Mouse (Mus musculus) left cerebral cortex, postnatal 4 days (tissue): ENCODE results near the gene Pdzrn3. TPM values are rescaled to one million over a fixed set of nuclear protein-coding genes. Genes with fewer than 3 reads are reported as not detected.

Experiments used
- DNase-seq: peaks from one replicate; pipeline ENCODE4 v3.0.0-alpha.2; 2022
- intact Hi-C: fragments of 180-260 bp; cut with DNase I; formaldehyde crosslinking; loops from one replicate; pipeline ENCODE4 v1.15.1; 2025
- total RNA-seq, 2 experiments: library from RNA; stranded (reverse); gene quantifications; 2 replicates each; pipeline ENCODE4 v1.2.3; 2021

Pdzrn3 gene
- total RNA-seq, 2 experiments from 2014 or later, result 42.6 to 47.1 TPM

DNA sequence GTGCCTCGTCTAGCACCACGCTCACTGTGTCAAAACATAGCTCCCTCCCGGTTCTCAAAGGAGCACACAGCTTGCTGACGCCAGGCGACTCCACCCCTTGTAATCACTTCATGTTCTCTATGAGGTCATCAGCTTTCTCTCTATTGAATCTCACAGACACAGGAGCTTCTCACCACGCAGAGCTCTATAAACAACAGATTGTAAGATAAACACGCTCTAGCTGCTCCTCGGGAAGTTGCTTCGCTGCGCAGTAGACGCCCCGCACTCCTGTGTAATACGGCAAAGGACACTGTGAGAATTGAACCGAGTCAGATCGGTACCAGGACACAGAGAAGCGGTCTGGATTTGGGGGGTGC, 162.3 kb downstream of the Pdzrn3 start:
- intact Hi-C loops, result no loop called here
- DNase-seq, result no peak

DNA sequence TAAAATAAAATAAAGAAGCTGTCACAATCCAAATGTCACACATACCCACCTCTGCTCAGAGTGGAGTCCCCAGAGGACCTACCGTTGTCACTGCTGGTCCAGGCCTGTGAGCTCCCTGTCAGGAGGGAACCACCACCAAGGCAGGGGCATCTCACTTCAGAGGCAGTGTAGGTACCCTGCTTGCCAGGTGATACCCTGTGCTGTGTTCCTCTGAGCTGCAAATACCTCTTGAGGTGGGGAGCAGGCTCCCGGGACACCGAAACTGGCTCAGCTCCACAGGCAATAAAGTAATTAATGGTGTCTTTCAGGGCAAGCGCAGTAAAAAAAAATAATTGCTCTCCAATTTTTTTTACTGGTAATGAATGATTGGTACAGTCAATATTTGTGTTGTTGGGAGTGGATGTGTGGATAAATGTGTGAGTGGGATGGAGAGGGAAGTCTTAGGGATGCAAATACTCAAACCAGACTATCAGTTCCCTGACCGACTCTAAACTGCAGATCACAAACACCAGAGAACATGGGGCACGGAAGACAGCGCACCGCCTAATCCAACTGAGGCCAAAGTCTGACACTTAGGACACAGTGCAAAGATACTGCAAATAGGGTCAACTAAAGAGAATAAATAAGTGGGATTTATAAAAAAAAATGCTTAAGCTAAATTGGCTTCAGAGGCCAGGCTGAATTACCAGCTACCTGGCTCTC, 162.8 kb downstream of the Pdzrn3 start:
- intact Hi-C loops, result no loop called here
- DNase-seq, result no peak

DNA sequence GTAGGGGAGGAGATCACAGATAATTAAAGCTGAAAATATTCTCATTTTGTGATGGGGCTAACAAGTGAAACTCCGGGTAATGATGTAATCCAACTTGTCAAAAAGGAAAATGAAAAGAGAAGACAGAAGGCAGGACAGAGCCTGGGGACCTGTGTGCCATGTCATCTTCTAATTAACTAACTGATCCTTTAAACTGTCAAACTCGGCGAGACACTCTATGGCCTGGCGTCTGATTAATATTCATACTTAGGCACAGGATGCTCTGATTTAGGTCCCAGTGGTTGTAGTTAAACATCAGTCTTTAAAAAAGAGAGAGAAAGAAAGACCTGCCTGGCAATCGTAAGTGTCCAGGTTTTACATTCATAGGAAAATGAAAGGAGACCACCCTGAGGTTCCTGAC, 164.6 kb downstream of the Pdzrn3 start:
- intact Hi-C loops, result no loop called here

DNA sequence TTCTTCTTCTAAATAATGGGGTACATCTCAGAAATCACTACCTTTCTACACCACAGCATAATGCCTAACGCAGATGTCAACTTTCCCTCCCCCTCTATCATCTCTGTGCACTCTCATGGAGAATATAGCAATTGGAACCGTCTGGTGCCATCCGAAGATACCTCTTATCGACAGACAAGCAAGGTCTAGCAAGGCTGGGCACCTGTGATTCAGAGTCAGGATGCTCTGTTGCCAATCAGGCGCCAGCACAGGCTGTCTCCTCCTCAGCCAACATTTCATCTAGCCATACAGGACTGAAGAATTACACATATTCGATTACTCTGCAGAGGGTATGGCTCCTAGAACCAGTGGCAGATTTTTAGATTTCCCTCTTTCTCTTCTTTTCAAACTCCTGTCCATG, 165.6 kb downstream of the Pdzrn3 start:
- intact Hi-C loops, result no loop called here
- no peak for DNase-seq

More for the DNA sequence above, 164.6 kb downstream of the Pdzrn3 start:
- no peak for DNase-seq

DNA sequence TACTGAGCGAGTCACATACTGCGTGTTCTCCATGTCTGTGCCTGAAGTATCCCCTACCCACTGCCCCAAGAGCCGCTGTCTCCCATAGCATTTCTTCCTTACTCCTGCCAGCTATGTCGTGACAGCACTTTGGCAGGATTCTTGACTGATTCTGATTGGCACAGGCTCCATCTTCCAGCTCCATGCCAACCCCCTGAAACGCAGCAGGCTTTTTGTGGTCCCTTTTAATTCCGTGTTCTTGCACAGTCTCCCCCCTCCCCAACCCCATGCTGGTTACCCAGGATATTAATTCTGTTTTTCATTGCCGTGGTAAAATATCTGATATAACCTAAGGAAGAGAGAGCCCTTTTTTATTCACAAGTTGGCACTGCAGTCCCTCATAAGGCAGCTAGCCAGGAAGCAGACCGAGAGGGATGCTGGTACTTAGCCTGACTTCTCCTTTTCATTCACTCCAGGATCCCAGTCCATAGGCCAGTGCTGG, 166.3 kb downstream of the Pdzrn3 start:
- peak; percentile 77 for DNase-seq
- intact Hi-C loops, result no loop called here

DNA sequence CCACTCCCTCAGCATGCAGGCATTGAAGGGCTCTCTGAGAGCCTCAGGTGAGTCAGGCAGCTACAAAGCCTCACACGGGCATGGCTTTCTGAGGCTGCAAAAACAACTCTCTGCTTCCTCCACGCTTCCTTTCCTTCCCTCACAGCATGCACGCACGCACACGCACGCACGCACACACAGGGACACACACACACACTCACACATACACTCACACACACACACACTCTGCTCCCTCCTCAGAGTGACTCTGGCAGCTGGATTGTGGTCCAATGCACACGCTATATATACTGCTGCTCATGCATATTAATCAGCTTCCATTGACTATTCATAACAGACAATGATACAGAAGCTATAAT, 178.8 kb downstream of the Pdzrn3 start:
- intact Hi-C loops, result loop anchor here (2.0 kb wide), 1 partner anchor 62 kb away; no protein-coding TSS in a partner anchor
- peak; percentile 35 for DNase-seq

DNA sequence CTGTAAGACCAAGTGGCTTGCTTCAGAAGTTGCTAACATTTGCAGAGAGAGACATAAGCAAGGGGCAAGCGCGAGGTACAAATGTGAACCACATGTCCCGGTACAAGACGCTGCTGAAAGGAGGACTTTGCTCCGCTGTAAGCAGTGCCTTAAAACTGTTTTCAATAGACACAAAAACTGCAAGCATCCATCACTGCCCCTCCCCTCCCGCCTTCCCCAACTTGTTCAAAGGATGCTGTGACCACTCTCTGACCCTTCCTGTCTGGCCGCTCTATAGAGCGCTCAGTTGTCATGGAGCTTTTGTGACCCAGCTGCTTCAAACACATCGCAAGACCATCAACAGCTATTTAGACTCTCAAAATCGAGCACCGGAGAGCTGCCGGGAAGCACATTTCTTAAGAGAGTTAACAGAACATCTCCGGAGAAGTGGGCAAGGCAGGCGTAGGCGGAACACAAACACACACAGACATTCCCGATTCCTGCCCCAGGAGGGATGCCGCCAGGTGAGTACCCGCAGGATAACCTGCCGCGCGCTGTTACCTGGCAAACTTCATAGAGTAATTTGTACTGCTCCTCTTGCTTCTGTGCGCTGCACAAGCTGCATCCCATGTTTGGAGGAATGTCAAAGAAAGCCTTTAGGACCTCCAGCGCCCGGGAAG, 179.3 kb downstream of the Pdzrn3 start:
- peak; percentile 29 for DNase-seq
- intact Hi-C loops, result loop anchor here (2.0 kb wide), 1 partner anchor 62 kb away; no protein-coding TSS in a partner anchor

DNA sequence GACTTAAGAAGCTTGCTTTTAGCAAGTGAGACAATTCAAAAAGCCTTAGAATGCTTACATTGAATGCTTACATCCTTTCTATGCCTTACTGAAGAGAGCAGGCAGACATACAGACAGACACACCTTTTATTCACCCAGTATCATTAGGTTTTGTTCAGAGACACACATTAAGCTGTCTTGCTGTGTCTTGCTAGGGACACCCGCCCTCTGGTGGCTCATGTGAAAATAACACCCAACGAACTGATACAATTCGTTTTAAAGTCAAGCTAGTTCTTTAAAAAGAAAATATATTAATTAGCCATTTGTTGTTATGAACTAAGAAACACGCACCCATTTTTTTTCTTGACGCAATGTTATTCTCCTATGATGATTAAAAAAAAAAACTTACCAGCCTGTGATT, 180.1 kb downstream of the Pdzrn3 start:
- intact Hi-C loops, result loop anchor here (2.0 kb wide), 2 partner anchors 63 to 315 kb away; no protein-coding TSS in a partner anchor
- peak; percentile 86 for DNase-seq

DNA sequence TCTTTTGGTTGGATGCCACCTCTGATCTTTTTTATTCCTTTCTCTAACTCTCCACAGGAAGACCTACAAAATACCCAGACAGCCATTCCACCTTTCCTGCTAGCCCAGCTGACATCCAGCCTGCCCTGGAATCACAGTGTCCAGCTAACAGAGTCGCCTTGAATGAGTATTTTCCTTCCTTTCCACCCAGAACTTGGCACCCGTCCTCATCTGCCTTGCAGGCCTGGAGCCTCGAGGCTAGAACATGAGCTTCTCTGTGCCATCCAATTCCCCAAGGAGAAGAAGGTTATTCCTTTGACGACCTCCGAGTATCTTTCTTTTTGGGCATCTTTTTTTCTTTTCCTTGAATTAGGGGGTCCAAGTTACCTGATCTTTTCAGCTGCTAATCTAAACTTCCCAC, 181.8 kb downstream of the Pdzrn3 start:
- DNase-seq, result peak; percentile 35
- intact Hi-C loops, result loop anchor here (2.0 kb wide), 1 partner anchor 313 kb away; no protein-coding TSS in a partner anchor

DNA sequence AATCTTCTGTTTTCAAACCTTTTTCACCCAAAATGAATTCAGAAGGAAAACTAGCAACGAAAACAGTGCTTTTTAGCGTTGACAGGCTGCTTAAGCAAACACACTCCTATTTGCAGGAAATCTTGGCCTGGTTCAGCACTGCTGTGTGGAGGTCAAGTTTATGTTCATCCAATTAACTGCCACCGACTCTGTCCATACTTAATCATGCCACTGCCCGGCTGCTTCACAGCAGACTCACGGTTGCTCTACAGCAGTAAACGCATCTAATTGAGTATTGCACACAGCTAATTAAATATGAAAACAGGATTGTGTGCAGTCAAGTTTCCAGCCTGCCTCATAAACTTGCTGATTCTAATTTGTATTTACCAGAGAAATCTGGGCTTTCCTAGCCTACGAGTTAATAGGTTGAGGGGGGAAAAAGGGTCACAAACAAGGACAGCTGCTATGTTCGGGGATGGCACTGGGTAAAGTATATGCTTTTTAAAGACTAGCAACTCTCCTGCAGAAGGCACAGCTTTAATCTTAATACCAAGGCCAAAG, 183.2 kb downstream of the Pdzrn3 start:
- intact Hi-C loops, result no loop called here
- DNase-seq, result no peak

DNA sequence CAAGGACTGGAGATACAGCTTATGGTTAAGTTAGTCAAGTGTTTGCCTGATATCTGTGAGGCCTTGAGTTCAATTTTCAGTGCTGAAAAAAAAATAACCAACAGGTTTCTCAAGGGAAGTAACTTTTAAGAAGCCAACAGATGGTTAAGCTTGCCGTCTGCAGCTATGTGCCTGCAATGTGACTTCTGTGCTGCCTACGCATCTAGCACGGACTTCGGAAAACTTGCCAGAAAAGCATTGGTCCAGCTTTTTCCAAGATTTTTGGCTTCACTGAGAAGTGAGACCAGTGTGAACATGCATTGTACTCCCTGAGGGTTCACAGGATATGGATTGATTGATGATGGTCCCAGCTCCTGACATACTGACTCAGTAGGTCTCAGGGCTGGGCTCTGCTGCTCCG, 186.1 kb downstream of the Pdzrn3 start:
- no peak for DNase-seq
- intact Hi-C loops, result no loop called here

DNA sequence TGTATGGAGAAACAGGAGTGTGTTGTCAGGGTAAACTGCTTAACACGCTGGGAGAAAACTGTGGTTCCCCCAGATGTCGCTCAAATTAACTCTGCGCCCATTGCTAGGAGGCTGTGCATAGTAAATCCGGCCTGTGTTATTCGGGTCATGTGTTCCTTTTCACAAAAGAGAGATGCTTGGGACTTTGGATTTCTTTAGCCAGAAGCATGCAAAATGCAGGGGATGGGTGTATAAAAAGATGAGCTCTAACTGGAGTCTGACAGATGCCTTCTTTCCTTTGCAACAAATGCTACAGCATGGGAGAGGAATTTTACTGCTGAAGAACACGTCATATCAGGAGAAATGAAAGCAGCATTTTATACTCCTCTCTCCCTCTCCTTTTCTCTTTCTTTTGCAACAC, 190.4 kb downstream of the Pdzrn3 start:
- intact Hi-C loops, result no loop called here
- no peak for DNase-seq

DNA sequence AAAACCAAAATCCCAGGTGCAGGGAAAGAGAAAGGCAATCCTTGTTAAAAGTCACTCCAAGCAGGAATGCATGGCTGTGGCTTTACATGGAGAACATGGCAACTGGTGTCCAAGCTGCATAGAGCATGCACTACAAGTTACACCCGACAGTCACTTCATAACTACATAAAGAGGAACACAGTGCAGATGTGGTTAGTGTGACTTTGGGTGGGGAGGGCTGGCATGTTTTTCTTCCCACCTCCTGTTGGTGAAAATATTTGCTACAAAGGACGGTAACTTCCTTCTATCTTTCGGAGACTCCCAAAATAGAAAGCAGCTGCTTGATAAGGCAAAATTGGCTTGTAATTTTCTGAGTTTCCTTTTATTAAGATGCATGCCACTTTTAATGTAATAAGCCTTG, 190.8 kb downstream of the Pdzrn3 start:
- intact Hi-C loops, result no loop called here
- DNase-seq, result no peak

DNA sequence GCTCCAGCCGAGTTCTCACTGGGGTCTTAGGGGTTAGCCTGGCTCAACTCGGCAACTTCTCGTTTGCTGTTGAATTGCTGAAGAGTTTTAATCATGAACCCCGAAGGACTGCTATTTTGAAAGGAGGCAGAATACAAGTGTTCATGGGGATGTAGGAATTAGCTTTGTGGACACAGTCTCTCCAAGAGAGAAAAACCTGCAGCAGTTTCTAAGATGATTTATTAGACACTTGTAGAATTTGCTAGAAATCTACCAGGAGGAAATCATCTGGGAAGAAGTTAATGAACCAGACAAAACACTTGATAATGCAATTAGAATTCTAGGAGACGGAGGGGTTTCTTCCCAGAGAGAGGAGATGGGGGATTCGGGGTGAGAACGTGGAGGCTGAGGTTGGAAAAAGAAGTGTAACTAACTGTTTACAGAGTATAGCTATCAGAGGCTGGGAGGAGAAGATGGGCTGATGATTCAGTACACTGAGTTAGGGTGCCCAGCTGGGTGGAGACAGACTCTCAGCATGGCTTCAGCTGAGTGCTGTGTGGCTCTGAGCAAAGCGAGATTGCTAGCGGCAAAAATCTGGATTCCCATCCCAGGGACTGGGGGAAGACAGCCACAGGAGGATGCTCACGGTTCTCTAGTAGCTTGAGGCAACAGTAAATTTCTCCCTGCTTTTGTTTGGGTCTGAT, 193.5 kb downstream of the Pdzrn3 start:
- no peak for DNase-seq
- intact Hi-C loops, result no loop called here

DNA sequence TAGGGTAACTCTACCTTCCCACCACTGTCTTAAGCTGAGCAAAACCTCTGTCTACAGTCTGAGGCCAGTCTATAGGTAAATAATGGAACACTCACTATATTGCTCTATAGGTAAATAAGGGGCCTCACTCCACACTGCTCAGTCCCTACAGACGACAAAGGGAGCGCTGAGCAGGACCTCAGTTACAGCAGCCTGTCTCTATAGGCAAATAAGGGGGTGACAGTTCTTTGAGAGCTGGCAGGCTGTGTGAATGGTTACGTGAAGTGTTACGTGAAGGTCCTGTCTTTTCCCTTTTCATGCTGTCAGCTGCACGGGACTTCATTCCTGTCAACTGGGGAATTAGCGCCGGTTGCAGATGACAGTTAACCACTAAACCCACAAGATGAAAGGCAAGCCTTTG, 207.0 kb downstream of the Pdzrn3 start:
- no peak for DNase-seq
- intact Hi-C loops, result no loop called here

DNA sequence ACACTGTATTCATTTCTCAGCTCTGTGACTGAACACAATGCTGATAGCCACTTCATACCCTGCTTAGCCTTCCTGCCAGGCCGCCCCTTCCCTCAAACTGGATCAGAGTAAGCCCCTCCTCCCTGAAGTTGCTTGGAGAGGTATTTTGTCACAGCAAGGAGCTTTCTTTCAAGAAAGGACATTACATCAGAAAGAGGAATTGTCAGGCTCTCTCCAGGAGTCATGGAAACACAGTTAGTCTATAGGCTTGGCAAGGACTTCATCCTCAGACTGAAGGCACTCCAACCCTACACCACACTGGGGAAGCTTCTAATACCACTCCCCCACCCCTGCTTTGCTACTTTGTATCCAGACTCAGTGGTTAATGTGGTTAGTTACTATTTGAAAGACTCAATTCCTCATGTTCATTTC, 224.2 kb downstream of the Pdzrn3 start:
- no peak for DNase-seq
- intact Hi-C loops, result no loop called here

DNA sequence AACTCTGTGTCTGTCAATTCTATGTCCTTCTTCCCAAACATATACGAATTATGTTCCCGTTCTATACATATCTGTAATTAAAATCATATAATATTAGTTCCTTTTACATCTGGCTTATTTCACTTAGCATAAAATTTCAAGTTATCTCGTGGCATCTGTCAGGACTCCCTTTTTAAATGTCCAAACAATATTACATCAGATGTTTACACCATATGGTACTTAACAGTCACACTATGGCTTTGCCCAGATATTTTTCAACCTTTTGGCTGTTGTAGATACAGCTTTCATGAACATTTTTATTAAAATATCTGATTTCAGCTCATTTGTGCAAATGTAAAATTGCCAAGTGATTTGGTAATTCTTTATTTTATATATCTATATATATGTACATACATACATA, 242.3 kb downstream of the Pdzrn3 start:
- intact Hi-C loops, result no loop called here
- no peak for DNase-seq

DNA sequence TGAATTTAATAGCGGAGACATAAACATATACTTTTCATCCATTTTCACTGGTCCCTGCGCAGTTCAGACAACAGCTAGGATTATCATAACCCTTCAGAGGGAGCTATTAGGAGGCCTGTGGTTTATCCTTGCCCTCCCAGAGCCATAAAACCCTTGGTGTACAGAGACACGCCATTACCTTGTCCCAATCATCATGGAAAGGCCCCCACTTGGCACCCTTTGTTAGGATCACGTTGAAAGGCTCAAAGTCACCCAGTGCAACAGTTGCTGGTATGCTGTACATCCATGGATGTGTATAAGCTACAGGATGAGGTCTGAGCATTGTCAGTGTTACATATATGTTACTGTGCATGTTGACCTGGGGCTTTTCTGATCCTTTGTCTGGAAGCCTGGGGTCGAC, 252.3 kb downstream of the Pdzrn3 start:
- intact Hi-C loops, result no loop called here
- DNase-seq, result no peak

DNA sequence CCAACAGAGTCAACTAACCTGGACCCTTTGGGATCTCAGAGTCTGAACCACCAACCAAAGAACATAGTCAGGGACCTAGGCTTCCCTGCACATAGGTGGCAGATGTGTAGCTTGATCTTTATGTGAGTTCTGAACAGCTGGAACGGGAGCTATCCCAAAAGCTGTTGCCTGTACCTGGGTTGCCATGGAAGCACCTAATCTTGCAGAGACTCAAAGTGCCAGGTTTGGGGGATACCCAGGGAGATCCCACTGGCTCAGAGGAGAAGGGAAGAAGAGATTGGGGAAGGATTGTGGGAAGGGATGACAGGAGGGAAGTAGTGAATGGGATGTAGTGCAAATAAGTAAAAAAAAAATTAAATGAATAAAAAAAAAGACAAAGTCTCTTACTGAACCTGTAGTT, 268.7 kb downstream of the Pdzrn3 start:
- intact Hi-C loops, result no loop called here
- no peak for DNase-seq

DNA sequence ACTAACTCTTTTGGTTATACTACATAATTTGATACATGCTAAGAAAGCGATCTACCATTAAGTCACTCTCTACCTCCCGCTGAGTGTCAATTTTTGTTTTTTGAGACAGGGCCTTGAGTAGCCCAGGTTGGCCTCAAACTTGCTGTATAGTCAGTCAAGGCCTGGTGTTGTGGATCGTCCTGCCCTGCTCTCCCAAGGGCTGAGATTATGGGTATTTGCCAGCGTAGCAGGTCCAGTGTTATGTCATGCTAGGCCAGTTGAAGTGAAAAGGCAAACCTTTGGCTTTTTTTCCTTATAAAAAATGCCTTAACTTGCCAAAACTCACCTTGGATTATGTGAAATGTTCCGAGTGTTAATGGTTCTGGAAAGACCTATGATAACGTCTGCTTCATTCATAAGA, 274.2 kb downstream of the Pdzrn3 start:
- intact Hi-C loops, result no loop called here
- no peak for DNase-seq
